Mouse (Mus musculus) activated CD4-positive, CD25-positive, alpha-beta regulatory T cell, adult 4 months (primary cell): ENCODE data around the gene Irs4. TPM values are rescaled to one million over a fixed set of nuclear protein-coding genes. Genes with fewer than 3 reads are reported as not detected.

Source experiments
- ATAC-seq: one replicate; pipeline ENCODE4 v1.8.0; 2017
- polyA plus RNA-seq, 2 experiments: library from polyadenylated mRNA; unstranded; fragments of 100-300 nt; shearing (Covaris generic); gene quantifications; one replicate each; pipeline ENCODE4 v1.2.1; 2017

The Irs4 gene
- polyA plus RNA-seq: not detected

DNA sequence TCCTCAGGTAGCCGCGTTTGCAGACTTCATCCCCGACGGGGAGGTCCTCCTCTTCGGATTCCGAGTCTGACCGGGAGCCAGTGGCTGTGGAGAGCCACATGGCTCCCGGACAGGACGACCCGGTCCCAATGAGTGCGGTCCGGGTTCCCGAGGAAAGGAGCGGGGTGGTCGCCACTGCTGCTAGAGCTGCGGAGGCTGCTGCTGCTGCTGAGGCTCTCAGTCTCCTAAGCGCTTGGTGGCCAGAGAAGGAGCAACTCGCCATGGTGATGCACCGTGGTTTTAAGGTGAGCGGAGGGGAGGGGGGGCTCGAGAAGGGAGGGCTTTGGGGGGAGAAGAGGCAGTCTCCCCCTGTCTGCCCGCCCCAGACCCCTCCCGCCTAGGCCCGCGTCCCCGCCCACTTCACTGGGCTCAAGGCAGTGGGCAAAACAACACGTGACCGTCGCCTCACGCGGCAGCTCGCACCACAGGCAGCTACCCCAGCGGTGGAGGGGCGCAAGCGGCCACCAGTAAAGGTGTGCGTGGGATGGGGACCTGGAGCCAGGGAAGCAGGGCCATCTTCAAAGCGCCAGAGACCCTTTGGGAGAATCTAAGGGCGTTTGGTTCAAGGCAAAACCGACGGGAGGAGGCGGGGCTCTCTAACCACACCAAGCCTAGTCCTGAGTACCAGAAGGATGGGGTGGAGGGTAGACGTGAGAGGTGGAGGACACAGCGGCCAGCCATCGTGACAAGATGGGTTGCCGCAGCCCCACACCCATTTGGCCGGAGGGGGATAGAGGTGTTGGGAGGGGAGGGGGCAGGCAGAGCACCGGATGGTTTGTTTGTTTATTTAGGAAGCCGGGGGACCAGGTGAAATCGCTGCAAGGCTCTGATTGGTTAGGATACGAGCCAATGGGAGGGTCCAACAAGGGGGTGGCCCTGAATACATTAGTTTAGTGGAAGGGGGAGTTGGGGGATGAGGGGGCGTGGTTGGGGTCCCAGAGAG is at the start of gene Irs4:
Gene Irs4 (minus strand): TSS at position 327 of the 982 bp plus-strand sequence.
- ATAC-seq: no peak

DNA sequence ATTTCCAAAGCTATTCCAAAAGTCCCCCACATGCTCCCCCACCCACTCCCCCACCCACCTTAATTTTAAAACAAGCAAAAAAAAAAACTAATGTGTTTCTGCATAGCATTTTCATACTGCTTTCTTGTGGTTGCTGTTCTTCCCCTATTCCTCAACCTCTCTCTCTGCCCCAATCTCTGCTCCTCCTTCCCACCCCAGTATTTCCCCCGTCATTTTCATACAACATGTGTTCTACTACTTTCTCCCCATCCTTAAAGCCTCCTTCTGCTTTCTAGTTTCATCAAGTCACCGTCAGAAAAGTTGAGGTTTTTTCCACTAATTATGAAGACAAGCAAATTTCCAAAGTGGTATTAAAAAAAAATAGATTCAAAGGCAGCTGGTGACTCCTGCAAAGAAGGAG is 25.3 kb upstream of the Irs4 start:
- no peak for ATAC-seq

DNA sequence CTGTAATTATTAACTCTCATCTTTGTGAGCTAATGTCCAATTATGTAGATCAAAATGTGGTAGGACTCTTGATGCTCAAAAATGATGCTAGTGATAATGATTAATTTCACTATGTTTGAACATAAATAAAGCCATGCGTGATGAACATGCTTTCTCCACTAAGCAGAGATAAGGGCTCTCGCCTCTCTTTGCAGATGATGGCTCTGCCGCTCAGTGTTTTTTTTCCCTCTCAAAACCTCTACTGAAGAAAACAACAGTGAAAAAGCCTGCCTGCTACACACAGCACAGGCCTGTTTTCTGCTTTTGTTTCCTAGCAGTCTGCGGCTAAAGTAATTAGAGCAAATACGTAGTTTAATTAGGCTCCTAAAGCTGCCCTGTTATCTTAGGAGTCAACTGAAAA is 4.5 kb upstream of the Irs4 start:
- ATAC-seq: no peak

DNA sequence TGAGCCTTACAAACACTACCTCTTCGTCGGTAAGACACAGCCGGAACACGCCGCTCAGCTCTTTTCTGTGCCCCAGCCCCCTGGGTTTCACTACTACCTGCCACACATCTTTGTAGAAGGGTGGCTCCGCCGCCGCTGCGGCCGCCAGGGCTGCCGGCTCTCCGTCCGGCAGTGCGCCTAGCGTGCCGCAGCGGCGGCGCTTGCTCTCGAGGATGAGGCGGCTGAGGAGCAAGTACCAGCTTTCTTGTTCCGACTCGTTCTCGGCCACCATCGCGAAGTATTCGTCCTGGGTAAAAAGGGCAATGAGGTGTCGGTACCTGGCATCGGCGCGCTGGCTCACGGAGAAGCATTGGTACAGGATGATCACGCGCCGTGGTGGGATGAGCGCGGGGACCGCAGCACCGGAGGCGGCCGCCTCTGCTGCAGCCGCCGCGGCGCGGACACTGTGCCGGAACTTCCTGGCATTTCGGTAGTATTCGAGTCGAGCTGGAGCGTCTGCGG is 622 bp downstream of the Irs4 start:
- ATAC-seq: no peak

DNA sequence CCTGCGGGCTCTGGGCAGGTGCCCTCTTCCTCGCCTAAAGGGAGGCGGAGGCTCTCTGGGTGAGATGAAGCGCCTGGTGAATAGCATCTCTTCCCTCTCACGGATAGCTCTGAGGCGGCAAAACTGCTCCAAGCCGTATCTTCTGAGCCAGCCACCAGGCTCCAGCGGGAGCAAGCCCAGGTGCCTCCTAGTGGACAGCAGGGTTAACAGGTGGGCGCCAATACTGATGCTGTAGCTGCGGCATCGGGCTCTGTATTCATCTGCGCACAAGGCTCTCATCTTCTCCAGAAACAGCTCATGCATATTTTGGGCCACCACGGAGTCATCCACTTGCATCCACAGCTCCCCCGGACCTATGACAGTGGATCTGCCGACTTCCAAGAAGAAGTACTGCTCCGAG is 1.1 kb downstream of the Irs4 start:
- ATAC-seq: no peak

DNA sequence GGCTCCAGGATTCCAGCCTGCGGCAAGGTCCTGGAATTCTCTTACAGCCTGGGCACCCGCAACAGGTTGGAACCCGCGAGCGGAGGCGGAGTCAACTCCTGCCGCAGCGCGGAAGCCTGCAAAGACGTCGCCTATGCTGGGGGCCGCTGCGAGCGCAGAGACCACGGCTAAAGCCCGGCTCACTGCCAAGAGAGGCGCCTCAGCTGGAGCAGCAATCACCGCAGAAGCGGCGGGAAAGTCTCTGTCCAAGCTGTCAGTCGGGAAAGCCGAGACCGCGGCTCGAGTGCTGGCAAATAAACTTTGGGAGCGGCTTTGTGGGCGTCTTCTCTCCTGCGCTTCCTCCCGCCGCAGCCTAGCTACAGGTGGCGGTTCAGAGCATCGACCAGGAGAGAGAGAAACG is 3.3 kb downstream of the Irs4 start:
- ATAC-seq: no peak

Other genes starting within 250 kb of the Irs4 start
- gene Col4a5, start 249.9 kb downstream of the Irs4 start, polyA plus RNA-seq: not detected
- gene Gm15294, start 150.0 kb upstream of the Irs4 start, polyA plus RNA-seq: not detected